Mouse (Mus musculus) stomach, postnatal 0 days (tissue): ENCODE results near the gene Ppp2r5e.

ENCODE experiments used
- CTCF ChIP-seq: IDR thresholded peaks from 2 replicates; pipeline ENCODE4 v1.5.1; 2016; ENCODE audit warnings: antibody characterized with exemption, low read depth, mild to moderate bottlenecking, moderate library complexity
- EP300 ChIP-seq: optimal IDR thresholded peaks from 2 replicates; pipeline ENCODE3; 2016; ENCODE audit warnings: antibody characterized with exemption

- TF ChIP-seq CTCF: no peak
- TF ChIP-seq EP300: no peak
These were observed 30.3 kb downstream of the Ppp2r5e start for GRCm38 (mm10) chr12:75565756-75566155.
